In genomic region chr7:43408131-43408553, GRCm38 (mm10) we compare ENCODE assay signal across 21 mouse cellular contexts. TPM values are rescaled to one million over a fixed set of nuclear protein-coding genes. Genes with fewer than 3 reads are reported as not detected.
A peak's percentile ranks its signal among the peaks of the same experiment; 100 is the strongest.
DNase-seq lines count a peak whose midpoint lies in the region; ATAC-seq and TF ChIP-seq lines count a peak whose summit lies in the region.
"Had no signal": no experiment of that assay in that cellular context is flagged by ENCODE, and none has a peak within 500 bp of the region (broad histone marks: within the 10 kb centered on the region; RNA-seq: fewer than 3 reads in every experiment).

TSS of gene Siglecg (plus strand) at chr7:43408204.

- no peak within 1 kb of the TSS for H3K4me3 ChIP-seq in kidney, embryonic 14.5 days (ENCODE audit: low read length)
- peak within 1 kb of the TSS; percentile 29 for H3K4me3 ChIP-seq in small intestine, adult 2 months (ENCODE audit: low read depth, low read length)
- H3K4me3 ChIP-seq: forebrain, embryonic 13.5 days; heart, embryonic 12.5 days; limb, embryonic 12.5 days; neural tube, embryonic 13.5 days had no signal

- no peaks in the 10 kb centered on the region; the same call in 1 of the 2 replicates for H3K4me1 ChIP-seq in kidney, embryonic 14.5 days (ENCODE audit: control insufficient read depth, insufficient read depth, low read length)
- no peaks in the 10 kb centered on the region for H3K4me1 ChIP-seq in small intestine, adult 2 months (ENCODE audit: control insufficient read depth, insufficient read depth, insufficient read length, low read length)
- H3K4me1 ChIP-seq: forebrain, embryonic 13.5 days; heart, embryonic 12.5 days; limb, embryonic 12.5 days; neural tube, embryonic 13.5 days had no signal

- peak; percentile 56; the same call in 1 of the 2 replicates for ATAC-seq in kidney, embryonic 14.5 days (ENCODE audit: low FRiP score, low TSS enrichment)
- ATAC-seq in granulocyte monocyte progenitor cell, adult 5-6 weeks (replicated peaks; ENCODE audit: poor library complexity, severe bottlenecking) = peak; percentile 80
- ATAC-seq: forebrain, embryonic 13.5 days; hindbrain, postnatal 0 days had no signal

- WGBS in kidney, embryonic 14.5 days = 46% methylated on average over 4 of the region's 4 CpGs
- 59% methylated on average over 4 of the region's 4 CpGs for WGBS in small intestine, adult 2 months

- no peak within 1 kb of the TSS for H3K27ac ChIP-seq in kidney, embryonic 14.5 days (ENCODE audit: low read depth, low read length)
- H3K27ac ChIP-seq in small intestine, adult 2 months (ENCODE audit: insufficient read depth, low read depth, low read length) = no peak within 1 kb of the TSS; the same call in 1 of the 2 replicates
- H3K27ac ChIP-seq: forebrain, embryonic 13.5 days; hindbrain, postnatal 0 days; limb, embryonic 12.5 days; liver, embryonic 14.5 days; neural tube, embryonic 13.5 days had no signal

- no peaks in the 10 kb centered on the region for H3K36me3 ChIP-seq in kidney, embryonic 14.5 days (ENCODE audit: control insufficient read depth, insufficient read depth, low read length)
- H3K36me3 ChIP-seq in small intestine, adult 2 months (ENCODE audit: control insufficient read depth, insufficient read depth, low read length) = no peaks in the 10 kb centered on the region
- H3K36me3 ChIP-seq: heart, embryonic 12.5 days; limb, embryonic 12.5 days; neural tube, embryonic 13.5 days had no signal

- no peak for DNase-seq in kidney, adult 11 months
- DNase-seq in A20 (ENCODE audit: low read depth, low spot score) (peak; percentile 92), MN1 (ENCODE audit: low spot score) (no peak)
- DNase-seq in embryo, embryonic 10.5 days (ENCODE audit: low spot score) = no peak
- no peak for DNase-seq in gastrocnemius, postnatal 14 days
- DNase-seq: adrenal gland, postnatal 14 days; cerebellum, adult 8-10 months; embryo, embryonic 11 days; kidney, adult 2 months; layer of hippocampus, adult 9-11 months; lung, postnatal 10 days had no signal

- intact Hi-C loops in gastrocnemius, postnatal 14 days (cut with DNase I; ENCODE audit: low total_unique reads) = no loop called here

- TF ChIP-seq CTCF in small intestine, adult 2 months (IDR thresholded peaks at IDR 0.05; ENCODE audit: extremely low read depth, insufficient read length, insufficient replicate concordance, low read depth, low read length) = no peak

- no peak within 1 kb of the TSS for H3K4me2 ChIP-seq in kidney, embryonic 14.5 days (replicated peaks; ENCODE audit: low read depth, low read length)
- H3K4me2 ChIP-seq: forebrain, embryonic 13.5 days; heart, embryonic 12.5 days; limb, embryonic 12.5 days; midbrain, embryonic 11.5 days; neural tube, embryonic 13.5 days had no signal

- no peaks in the 10 kb centered on the region for H3K9me3 ChIP-seq in kidney, embryonic 14.5 days (ENCODE audit: control insufficient read depth, low read length)
- H3K9me3 ChIP-seq: forebrain, embryonic 13.5 days; heart, embryonic 12.5 days; limb, embryonic 12.5 days; neural tube, embryonic 13.5 days had no signal

- no peak within 1 kb of the TSS for H3K9ac ChIP-seq in kidney, embryonic 14.5 days (ENCODE audit: low read depth, low read length)
- H3K9ac ChIP-seq: forebrain, embryonic 13.5 days; heart, embryonic 12.5 days; limb, embryonic 12.5 days; liver, embryonic 14.5 days; neural tube, embryonic 13.5 days had no signal

- H3K27me3 ChIP-seq in kidney, embryonic 14.5 days (ENCODE audit: control insufficient read depth, insufficient read depth, low read length) = no peaks in the 10 kb centered on the region
- H3K27me3 ChIP-seq in small intestine, adult 2 months (ENCODE audit: control insufficient read depth, insufficient read depth, low read length) = no peaks in the 10 kb centered on the region
- H3K27me3 ChIP-seq: forebrain, embryonic 13.5 days; heart, embryonic 12.5 days; limb, embryonic 12.5 days; neural tube, embryonic 13.5 days had no signal

- no peak for TF ChIP-seq POLR2A in small intestine, adult 2 months (IDR thresholded peaks at IDR 0.05; ENCODE audit: low read depth, low read length)

RNA-seq across cellular contexts. Expression of gene Siglecg, which starts in this region (rescaled TPM):
- 1.7 and 1.9 TPM in 2 replicates for polyA plus RNA-seq in kidney, embryonic 14.5 days (2014; fragmentation: Nextera tagmentation; extraction: Ambion mirVana)
- 11.9 and 27.5 TPM in 2 replicates for total RNA-seq in granulocyte monocyte progenitor cell, adult 5-6 weeks (2014; fragmentation: Nextera tagmentation)
- total RNA-seq in granulocyte monocyte progenitor cell, adult 5-6 weeks (2017) = 11.8 and 12.6 TPM in 2 replicates
- polyA plus RNA-seq in small intestine, adult 2 months (2012; rRNA removed) = 7.8 and 11.8 TPM in 2 replicates
- total RNA-seq in gastrocnemius, postnatal 14 days (2021) = under 1 TPM in 1 of 2 experiments, not detected in 1; 0.08 TPM
- total RNA-seq: hindbrain, postnatal 0 days had no signal
- polyA plus RNA-seq: forebrain, embryonic 13.5 days; heart, embryonic 12.5 days; hindbrain, postnatal 0 days; limb, embryonic 12.5 days; midbrain, embryonic 11.5 days had no signal

Comparison
In these comparisons a context has a peak if more than half of its experiments do, and no peak if none do; other contexts are left out.
1. RNA of gene Siglecg (total RNA-seq): 11.8 to 27.5 TPM in granulocyte monocyte progenitor cell, adult 5-6 weeks; 0.08 TPM in gastrocnemius, postnatal 14 days; every median in the first group is over 10 times any median in the second.